Mouse (Mus musculus) heart, adult 2 months (tissue): ENCODE measurements around the gene 4930595D18Rik.

ENCODE experiments used
- CTCF ChIP-seq: fragments of 200-600 bp; IDR thresholded peaks from 2 replicates; pipeline ENCODE4 v1.8.1; 2022; ENCODE audit warnings: antibody characterized with exemption, mild to moderate bottlenecking, moderate library complexity
- EP300 ChIP-seq: fragments of 200-500 bp; IDR thresholded peaks from 2 replicates; pipeline ENCODE4 v1.6.1; 2011; ENCODE audit warnings: low read depth, low read length, control low read depth; ENCODE audit not compliant: insufficient read depth
- POLR2A ChIP-seq: fragments of 200-500 bp; IDR thresholded peaks from 2 replicates; pipeline ENCODE4 v1.6.1; 2011; ENCODE audit warnings: mild to moderate bottlenecking, low read depth, low read length, control low read depth; ENCODE audit not compliant: insufficient read depth

DNA sequence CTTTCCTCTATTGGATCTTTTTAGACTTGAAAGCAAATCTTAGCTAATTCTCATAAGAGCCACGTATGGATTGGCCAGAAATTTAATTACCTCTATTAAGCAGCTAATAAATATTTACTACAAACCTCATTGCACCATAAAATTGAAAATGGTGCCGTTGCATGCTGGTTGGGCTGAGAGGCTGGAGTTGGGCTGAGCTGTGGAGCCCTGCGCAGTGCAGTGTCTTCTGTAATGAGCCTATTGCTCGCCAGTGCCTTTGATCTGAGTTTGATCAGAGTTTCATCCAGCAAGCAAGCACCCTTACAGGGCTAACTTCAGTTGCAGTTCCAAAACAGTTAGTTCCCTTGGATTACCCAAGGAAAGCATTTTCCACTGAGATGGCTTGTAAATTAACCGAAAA is 30.3 kb downstream of the 4930595D18Rik start:
- TF ChIP-seq POLR2A (no peak), CTCF (no peak), EP300 (no peak)
